Mouse (Mus musculus): ENCODE measurements at regions not wholly inside any gene's neighbourhood (a gene's known extent, or its start where the extent isn't known, plus 50 kb on each side); places are given as distances from the start of the nearest gene placed in this dataset.

- no peak for TF ChIP-seq GATA1 (IDR thresholded peaks at IDR 0.05; ENCODE audit: low read length)
- TF ChIP-seq TAL1 (IDR thresholded peaks at IDR 0.05; ENCODE audit: low read length) = no peak
Measured at GRCm38 (mm10) chr13:34498910-34499309, 153.9 kb upstream of the Slc22a23 start.
